Mouse (Mus musculus) gastrocnemius, postnatal 36 days (tissue): ENCODE data around the gene Aprt. TPM values are rescaled to one million over a fixed set of nuclear protein-coding genes. Genes with fewer than 3 reads are reported as not detected.
"Not testable (repeated sequence)": the region's sequence is repeated elsewhere in the genome, so short reads cannot be mapped to it uniquely, and the experiment has no call there.

Experiments
- DNase-seq, 2 experiments: peaks; one replicate each; pipeline ENCODE4 v3.0.0; 2022
- intact Hi-C: fragments of 180-260 bp; cut with DNase I; formaldehyde crosslinking; loops from one replicate; pipeline ENCODE4 v1.15.1; 2025
- total RNA-seq, 2 experiments: library from RNA; stranded (reverse); gene quantifications; 2 replicates each; pipeline ENCODE4 v1.2.3; 2021

Gene Aprt
- total RNA-seq, 2 experiments from 2014 or later, result 35.4 to 45.3 TPM

DNA sequence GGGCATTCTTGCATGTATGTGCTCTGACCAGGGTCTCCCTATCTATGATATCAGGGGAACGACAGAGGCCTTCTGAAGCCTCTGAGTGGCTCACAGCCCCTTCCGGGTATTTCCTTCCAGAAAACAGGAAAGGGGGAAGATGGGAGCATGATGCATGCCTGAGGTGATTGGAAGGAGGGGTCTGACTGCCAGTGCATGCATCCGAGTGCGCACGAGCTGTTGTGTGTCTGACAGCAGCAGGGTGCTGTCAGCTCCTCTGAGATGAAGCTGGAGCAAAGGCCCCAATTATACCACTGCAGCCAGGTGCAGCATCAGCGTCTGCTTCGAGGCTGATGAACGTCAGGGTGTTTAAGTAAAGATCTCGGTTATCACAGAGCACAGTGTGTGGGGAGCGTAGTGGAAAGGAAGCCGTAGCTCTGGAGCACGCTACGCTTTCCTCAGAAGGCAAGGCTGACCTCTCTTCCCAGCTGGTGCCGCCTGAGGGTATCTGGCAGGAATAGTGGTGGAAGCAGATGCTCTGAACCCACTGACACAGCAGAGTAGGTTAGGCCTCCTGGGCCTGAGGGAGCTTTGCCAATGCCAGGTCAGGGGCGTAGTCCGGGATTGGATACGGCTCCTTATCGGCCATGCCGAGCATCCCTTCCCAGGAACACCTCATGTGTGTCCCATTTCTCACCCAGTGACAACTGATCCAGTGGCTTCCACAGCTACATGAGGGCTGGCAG is 17.2 kb upstream of the Aprt start:
- no peak for DNase-seq

GRCm38 (mm10) chr8:122593240-122593639 is 16.5 kb upstream of the Aprt start:
- no peak for DNase-seq

More for the DNA sequence above, 17.2 kb upstream of the Aprt start:
- intact Hi-C loops, result loop anchor here (10.0 kb wide), 1 partner anchor 481 kb away; no protein-coding TSS in a partner anchor

GRCm38 (mm10) chr8:122586749-122587148 is 10.0 kb upstream of the Aprt start:
- intact Hi-C loops, result no loop called here
- no peak for DNase-seq

More at GRCm38 (mm10) chr8:122593240-122593639, 16.5 kb upstream of the Aprt start:
- intact Hi-C loops, result loop anchor here (10.0 kb wide), 1 partner anchor 482 kb away; no protein-coding TSS in a partner anchor

DNA sequence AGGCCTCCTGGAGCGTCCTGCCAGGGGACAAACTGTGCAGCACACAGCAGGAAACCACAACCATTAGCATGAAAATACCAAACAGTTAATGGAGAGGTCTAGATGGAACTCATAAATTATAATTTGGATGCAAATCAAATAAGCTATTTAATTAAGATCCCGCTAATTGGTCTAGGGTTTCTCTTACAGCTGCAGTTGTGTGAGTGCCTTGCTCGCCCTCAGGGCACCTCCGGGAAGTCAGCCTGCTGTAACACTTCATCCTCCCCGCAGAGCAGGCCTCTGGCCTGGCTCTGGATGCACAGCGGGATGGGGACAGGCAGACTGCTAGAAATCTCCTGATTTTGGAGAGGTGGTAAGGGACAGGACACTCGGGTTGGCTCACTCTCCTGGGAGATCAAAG is 9.5 kb upstream of the Aprt start:
- intact Hi-C loops, result no loop called here
- DNase-seq, result no peak

DNA sequence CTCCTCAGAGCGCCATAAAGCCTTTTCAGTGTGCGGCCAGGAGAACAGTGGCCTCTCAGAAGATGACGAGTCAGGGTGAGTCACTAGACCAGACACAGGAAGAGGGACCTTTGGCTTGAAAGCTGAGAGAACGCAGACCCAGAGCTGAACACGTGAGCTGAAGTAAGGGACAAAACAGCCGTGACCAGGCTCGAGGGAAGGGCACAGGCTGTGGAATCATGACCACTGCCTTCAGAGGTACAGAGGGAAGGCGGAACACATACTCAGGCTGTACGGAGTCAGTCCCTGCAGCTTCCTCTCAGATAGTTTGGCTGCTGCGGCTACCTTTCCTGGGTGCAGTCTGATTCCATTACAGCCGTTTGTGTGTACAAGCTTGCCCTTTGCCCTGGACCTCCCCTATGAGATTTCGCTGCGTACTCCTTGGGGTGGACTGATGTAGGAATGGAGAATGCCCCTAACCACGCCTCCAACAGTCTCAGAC is 8.7 kb upstream of the Aprt start:
- intact Hi-C loops, result no loop called here
- no peak for DNase-seq

DNA sequence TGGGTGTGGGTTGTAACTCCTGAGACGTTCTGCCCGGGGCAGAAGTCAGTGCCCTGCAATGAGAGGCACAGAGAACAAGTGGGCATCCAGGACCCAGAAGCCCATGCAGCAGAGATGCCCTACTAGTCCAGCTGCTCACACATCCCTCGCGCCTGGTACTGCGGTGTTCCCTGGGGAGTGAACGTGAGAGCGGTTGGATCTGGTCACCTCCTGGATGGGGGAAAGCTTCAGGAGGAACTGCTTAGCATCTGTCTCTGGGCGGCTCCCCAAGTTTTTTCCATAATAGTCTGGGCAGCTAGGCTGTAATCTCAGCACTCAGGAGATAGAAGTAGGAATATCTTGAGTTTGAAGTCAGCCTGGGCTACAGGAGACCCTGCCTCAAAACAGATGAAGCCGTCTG is 8.3 kb upstream of the Aprt start:
- DNase-seq, result no peak
- intact Hi-C loops, result no loop called here

DNA sequence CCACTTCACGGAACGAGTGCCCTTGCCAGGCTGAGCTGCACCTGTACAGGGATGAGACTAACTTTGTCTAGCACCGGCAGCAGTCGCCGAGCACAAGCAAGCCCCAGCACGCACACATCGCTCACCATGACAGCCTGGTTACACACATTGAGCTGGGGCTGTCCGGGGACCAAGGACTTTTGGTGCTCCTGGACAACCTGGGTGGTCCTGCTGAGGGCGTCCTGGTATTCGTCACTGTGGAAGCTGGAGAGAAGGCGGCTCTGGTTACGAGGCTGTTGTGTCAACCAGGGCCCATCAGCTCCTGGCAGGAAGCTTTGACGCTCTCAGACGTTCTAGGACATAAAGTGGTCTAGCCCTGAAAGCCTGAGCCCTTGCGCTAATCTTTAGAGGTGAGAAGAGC is 4.2 kb upstream of the Aprt start:
- intact Hi-C loops, result no loop called here
- DNase-seq, result no peak

- intact Hi-C loops, result no loop called here
- DNase-seq, result no peak
These were observed 2.5 kb upstream of the Aprt start for GRCm38 (mm10) chr8:122579196-122579595.

DNA sequence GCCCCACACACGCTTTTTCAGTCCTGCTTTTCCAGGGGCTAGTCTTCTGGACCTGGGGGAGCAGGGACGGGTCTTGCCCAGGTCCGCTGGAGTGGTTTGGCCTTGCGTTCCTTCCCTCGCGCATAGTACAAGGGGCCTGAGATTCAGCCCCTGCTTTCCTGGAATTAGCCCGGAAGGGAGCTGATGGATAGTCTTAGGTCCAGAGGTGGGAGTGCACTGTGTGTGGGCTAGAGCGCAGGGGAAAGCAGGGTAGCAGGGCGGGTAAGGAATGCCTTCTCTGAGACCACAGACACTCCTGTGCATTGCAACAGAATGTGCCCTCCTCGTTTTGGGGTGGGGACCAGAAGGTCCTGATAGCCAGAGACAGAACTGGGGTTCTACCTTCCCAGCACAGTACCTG is 407 bp upstream of the Aprt start:
- no peak for DNase-seq
- intact Hi-C loops, result no loop called here

GRCm38 (mm10) chr8:122575735-122576647 is 718 bp downstream of the Aprt start:
- DNase-seq, result no peak
- intact Hi-C loops, result no loop called here

DNA sequence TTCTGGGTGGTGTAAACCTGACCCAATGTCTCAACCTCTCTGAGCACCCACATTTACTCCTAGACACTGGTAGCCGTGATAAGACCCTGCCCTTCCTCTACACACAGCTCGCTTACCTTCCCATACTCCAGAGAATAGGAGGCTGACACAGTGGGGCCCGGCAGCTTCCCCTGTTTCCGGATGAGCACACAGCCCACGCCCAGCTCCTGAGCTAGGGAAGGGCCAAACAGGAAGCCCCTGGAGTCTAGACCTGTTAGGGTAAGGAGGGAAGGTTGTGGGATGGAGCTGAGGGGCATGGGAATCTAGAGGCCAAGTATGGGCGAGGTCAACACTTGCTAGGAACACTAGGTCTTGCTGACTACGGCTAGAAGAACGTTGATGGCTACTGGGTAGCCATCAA is 1.4 kb downstream of the Aprt start:
- intact Hi-C loops, result no loop called here
- DNase-seq, result no peak

DNA sequence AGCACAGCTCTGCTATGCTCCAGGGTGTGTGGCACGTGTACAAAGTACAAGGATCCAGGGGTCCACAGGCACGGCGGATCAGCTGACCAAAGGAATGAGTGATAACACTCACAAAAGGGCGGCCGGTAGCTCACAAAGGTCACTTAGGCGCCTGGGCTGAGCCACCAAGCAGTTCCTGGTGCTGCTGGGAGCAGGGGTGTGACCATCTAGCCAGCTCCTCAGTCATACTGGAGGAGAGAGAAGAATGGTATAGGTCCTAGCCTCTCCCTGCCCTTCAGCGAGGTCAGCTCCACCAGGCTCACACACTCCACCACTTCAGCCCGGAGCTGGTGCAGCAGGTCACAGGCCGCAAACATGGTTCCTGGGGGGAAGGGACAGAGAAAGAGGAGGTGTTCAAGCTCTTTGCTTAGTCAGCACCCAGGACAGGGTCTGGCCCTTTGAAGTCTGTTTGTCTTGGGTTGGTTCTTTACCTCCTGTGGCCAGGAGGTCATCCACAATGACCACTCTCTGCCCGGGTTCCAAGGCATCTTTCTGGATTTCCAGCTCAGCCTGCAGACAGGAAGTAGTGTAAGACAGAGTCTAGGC is 1.9 kb downstream of the Aprt start:
- no peak for DNase-seq
- intact Hi-C loops, result no loop called here

GRCm38 (mm10) chr8:122574264-122574663 is 2.4 kb downstream of the Aprt start:
- DNase-seq, result no peak
- intact Hi-C loops, result no loop called here

- no peak for DNase-seq
- intact Hi-C loops, result no loop called here
These were observed 3.1 kb downstream of the Aprt start for GRCm38 (mm10) chr8:122573577-122573976.

DNA sequence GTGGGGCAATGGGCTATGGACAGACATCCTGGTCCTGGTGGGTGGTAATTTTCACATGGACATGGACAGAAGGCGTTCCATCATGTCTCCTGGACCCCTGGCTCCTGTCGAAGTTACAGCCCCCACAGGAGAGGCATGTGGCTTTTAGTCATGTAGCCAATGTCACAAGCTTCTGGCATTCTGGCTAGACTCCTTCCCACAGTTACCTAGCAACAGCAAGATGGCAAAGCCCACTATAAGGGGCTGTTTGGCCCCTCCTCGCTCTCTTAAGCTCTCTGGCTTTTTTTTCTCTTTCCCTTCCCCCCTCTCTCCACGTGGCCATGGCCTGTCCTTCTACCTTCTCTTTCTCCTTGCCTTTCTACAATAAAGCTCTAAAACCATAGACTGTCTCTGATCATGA is 3.5 kb downstream of the Aprt start:
- DNase-seq, intact Hi-C loops: not testable (repeated sequence)

- intact Hi-C loops, result no loop called here
- no peak for DNase-seq
These were observed 4.0 kb downstream of the Aprt start for GRCm38 (mm10) chr8:122572751-122573150.

DNA sequence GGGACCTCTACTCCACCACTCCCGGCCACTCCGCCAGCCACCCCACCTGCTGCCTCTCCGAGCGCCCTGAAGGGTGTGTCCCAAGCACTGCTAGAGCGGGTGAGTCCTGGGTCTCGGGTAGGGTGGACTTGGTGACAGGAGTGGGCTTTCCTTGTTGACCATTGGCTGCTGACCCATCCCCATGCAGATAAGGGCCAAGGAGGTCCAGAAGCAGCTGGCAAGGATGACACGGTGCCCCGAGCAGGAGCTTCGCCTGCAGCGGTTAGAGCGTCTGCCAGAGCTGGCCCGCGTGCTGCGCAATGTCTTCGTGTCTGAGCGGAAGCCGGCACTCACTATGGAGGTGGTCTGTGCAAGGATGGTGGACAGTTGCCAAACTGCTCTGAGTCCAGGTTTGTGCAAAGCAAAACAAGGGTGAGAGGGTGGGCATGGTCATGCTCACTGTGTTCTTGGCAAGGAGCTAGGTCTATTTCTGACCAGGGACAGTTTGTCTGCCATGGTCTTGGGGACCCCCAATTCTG is 4.9 kb downstream of the Aprt start:
- no peak for DNase-seq
- intact Hi-C loops, result no loop called here

GRCm38 (mm10) chr8:122571153-122571552 is 5.6 kb downstream of the Aprt start:
- DNase-seq, result no peak
- intact Hi-C loops, result no loop called here

DNA sequence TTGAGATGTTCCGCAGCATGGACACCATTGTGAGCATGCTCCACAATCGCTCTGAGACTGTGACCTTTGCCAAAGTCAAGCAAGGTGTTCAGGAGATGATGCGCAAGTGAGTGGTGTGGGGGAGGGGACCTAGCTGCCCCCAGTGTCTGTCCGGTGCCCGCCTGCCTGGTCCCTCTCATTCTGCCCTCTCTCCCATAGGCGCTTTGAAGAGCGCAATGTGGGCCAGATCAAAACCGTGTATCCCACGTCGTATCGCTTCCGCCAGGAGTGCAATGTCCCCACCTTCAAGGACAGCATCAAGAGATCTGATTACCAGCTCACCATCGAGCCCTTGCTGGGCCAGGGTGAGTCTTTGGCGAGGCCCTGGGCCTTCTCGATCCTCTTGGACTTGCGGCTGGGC is 6.7 kb downstream of the Aprt start:
- intact Hi-C loops, result no loop called here

DNA sequence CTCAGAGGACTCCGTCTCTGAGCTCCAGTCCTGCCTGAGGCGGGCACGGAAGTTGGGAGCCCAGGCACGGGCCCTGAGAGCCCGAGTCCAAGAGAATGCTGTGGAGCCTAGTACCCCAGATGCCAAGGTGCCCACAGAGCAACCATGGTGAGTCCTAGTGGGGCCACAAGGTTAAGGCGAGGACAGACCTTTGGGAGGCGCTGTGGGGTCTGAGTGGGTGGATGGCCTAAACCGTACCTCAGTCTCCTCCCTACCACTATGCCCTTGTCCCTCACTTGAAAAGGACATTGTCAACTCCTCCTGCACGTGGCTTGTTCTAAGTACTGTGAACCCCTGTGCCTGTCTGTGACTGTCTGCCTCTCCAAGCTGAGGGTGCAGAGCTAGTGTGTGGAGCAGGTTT is 7.4 kb downstream of the Aprt start:
- DNase-seq, result no peak
- intact Hi-C loops, result no loop called here

More for the DNA sequence above, 6.7 kb downstream of the Aprt start:
- no peak for DNase-seq

DNA sequence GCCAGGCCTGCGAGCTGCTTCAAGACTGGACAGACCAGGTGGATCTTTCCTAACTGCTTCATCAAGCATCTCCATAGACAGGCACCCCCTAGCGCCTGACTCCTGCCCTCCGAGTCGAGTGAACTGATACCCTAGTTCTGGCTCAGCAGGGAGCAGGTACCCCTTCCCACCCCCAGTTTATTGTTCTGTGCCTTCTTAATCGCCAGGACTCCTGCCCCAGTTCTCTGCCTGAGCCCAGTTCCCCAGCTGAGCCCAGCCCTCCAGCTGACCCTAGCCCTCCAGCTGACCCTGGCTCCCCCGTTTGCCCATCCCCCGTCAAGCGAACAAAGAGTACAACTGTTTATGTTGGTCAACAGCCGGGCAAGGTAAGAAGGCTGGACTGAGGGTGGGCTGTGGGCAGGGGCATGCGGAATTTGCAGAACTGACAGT is 7.8 kb downstream of the Aprt start:
- intact Hi-C loops, result no loop called here

More for the DNA sequence above, 7.8 kb downstream of the Aprt start:
- DNase-seq, result no peak
